Mouse (Mus musculus) limb, embryonic 10.5 days (tissue): ENCODE results near the gene Ppargc1a. TPM values are rescaled to one million over a fixed set of nuclear protein-coding genes. Genes with fewer than 3 reads are reported as not detected.

Source experiments
- DNase-seq: peaks from one replicate; pipeline ENCODE4 v3.0.0-alpha.2; 2017; ENCODE audit warnings: low spot score
- H3K27ac ChIP-seq: fragments of 300-500 bp; sonication (generic); 2 replicates; pipeline ENCODE4 v1.5.1; 2016; ENCODE audit warnings: mild to moderate bottlenecking
- H3K27me3 ChIP-seq: fragments of 300-500 bp; sonication (generic); 2 replicates; pipeline ENCODE4 v1.6.1; 2016; ENCODE audit warnings: low read depth, mild to moderate bottlenecking; ENCODE audit not compliant: poor library complexity, severe bottlenecking
- H3K36me3 ChIP-seq: fragments of 300-500 bp; sonication (generic); 2 replicates; pipeline ENCODE4 v1.6.1; 2016; ENCODE audit warnings: mild to moderate bottlenecking, moderate library complexity
- H3K4me1 ChIP-seq: fragments of 300-500 bp; sonication (generic); 2 replicates; pipeline ENCODE4 v1.6.1; 2016
- H3K4me3 ChIP-seq: fragments of 300-500 bp; sonication (generic); 2 replicates; pipeline ENCODE4 v1.5.1; 2016; ENCODE audit warnings: mild to moderate bottlenecking, moderate library complexity
- H3K9me3 ChIP-seq: fragments of 300-500 bp; sonication (generic); replicated peaks from 2 replicates; pipeline ENCODE4 v1.6.1; 2016; ENCODE audit warnings: mild to moderate bottlenecking
- WGBS: fragments of 180-500 bp; shearing (Covaris S2); methylation state at CpG from one replicate; pipeline ENCODE4 v1.1.7; 2016; 5-methylcytosine and 5-hydroxymethylcytosine counted together
- polyA plus RNA-seq: library from polyadenylated mRNA; unstranded; fragments of >200 nt; fragmentation: Nextera tagmentation; extraction: Ambion mirVana; gene quantifications from 2 replicates; pipeline ENCODE4 v1.2.1, GENCODE M21; 2016

Ppargc1a gene
- polyA plus RNA-seq, 1 experiment from 2014 or later: 6.4 TPM

DNA sequence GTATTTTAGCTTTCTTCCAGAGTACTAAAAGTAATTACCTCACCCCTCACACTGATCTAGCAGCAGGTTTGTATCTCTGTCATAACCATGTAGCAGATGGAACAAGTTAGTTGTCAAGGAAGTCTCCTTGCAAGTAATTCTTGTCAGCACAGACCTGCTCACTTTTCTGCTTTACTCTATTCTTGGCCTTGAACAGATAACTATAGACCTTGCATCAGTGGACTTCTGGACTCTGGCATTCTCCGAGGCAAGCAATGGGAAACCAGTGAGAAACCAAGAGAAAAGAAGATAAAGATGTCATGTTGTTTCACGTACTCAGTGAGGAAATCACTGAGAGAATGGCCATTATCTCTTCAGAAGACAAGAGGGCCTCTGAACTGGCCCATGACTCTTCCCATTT lies 152.1 kb downstream of the Ppargc1a start:
- no peak for DNase-seq
- WGBS: 84% methylated on average over 2 of the region's 2 CpGs

DNA sequence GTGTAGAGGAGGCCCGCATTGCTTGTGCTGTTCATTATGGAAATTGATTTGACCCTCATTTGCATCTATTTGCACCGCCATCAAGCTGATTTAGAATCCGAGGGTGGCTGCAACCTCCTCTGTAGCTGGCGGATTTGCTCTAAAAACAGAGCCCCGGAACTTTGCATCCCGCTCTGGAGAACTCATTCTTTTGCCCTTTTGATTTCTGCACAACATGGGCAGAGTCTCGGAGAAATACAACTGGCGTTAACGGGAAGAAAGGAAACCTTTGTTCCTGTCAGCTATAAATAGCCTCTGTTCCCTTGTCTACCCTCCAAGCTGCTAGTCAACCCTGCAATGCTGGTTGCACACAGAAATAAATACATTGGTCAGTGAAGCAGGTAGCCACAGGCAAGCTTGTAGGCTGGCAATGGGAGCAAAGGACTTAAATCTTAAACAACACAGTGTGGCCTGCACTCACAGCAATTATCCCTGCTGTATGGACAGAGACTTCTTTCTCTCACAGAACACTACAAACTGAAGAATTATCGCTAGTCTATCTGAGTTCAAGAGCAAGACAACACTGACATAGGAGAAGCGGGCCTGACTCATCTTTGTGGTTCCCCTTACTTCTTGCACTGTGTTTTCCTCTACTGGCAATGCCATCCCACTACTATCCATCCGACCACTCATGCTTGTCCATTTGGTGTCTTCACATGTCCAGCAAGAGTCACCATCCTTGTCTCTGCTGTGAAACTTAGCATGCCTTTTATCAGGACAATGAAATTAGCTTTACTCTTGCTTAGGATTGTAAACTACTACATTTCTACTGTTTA lies 155.0 kb downstream of the Ppargc1a start:
- Histone ChIP-seq H3K4me3 (no peak overlapping the region), H3K4me1 (peaks cover 5% of the 10 kb centered on the region; the same call in 1 of the 2 replicates), H3K36me3 (no peaks in the 10 kb centered on the region), H3K27ac (no peak overlapping the region; the same call in 1 of the 2 replicates), H3K27me3 (no peaks in the 10 kb centered on the region), H3K9me3 (no peaks in the 10 kb centered on the region)
- WGBS: 63% methylated on average over 12 of the region's 12 CpGs
- no peak for DNase-seq

More for the DNA sequence above, 152.1 kb downstream of the Ppargc1a start:
- Histone ChIP-seq H3K4me3 (no peak overlapping the region), H3K27ac (no peak overlapping the region), H3K9me3 (no peaks in the 10 kb centered on the region), H3K4me1 (peaks cover 5% of the 10 kb centered on the region; the same call in 1 of the 2 replicates), H3K27me3 (no peaks in the 10 kb centered on the region), H3K36me3 (no peaks in the 10 kb centered on the region)

DNA sequence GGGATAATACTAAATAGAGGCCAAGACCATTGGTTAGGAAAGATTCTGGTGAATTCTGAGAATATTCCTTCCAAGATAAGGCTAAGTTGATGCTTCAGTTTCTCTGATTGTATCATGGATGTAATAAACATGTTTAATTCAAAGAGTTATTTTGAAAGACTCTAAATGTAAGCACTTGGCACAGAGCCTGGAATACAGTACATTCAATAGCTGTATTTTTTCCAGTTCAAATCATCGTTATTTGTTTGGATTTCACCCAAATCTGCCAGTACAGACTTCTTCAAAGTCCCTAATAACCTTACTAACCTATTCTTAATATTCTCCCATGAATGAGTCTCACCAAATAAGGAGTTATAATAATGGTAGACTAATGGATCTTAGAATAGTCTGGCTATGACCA lies 157.5 kb downstream of the Ppargc1a start:
- Histone ChIP-seq H3K4me3 (no peak overlapping the region), H3K36me3 (no peaks in the 10 kb centered on the region), H3K27ac (no peak overlapping the region), H3K4me1 (peaks cover 5% of the 10 kb centered on the region; the same call in 1 of the 2 replicates), H3K9me3 (no peaks in the 10 kb centered on the region), H3K27me3 (no peaks in the 10 kb centered on the region)
- WGBS: 94% methylated on average over 1 of the region's 1 CpGs
- DNase-seq: no peak

DNA sequence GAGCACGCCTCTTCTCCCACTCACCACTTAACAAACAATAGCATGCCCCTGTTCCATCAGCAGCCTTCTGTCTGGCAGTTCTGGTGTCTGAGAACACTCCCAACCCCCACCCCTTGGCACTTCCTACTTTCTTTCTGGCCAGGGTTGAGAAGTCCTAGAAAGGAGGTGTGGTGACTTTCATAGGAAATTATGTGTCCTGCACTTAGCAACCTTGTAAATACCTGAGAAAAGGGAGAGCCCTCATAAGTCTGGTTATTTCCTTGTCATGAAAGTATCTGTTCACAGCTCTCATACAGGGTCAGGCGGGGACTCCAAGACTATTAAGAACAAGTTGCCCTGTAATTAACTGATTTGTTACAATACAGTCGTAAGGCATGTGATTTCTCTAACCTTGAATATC lies 161.1 kb downstream of the Ppargc1a start:
- H3K4me1 ChIP-seq: no peaks in the 10 kb centered on the region
- DNase-seq: no peak
- H3K9me3 ChIP-seq: no peaks in the 10 kb centered on the region
- no peaks in the 10 kb centered on the region for H3K27me3 ChIP-seq
- no peak overlapping the region for H3K27ac ChIP-seq
- no peaks in the 10 kb centered on the region for H3K36me3 ChIP-seq
- H3K4me3 ChIP-seq: no peak overlapping the region
- WGBS: 80% methylated on average over 3 of the region's 3 CpGs
